Mouse (Mus musculus) lung, adult 2 months (tissue): ENCODE data around the gene Mettl15.

Experiments used
- CTCF ChIP-seq: fragments of 200-500 bp; IDR thresholded peaks from 2 replicates; pipeline ENCODE4 v1.5.1; 2011; ENCODE audit warnings: mild to moderate bottlenecking, low read length, control low read depth; ENCODE audit not compliant: insufficient read depth
- POLR2A ChIP-seq: fragments of 200-500 bp; IDR thresholded peaks from 2 replicates; pipeline ENCODE4 v1.6.1; 2011; ENCODE audit warnings: low read depth, mild to moderate bottlenecking, control low read depth, low read length, borderline replicate concordance; ENCODE audit errors: extremely low read depth

GRCm38 (mm10) chr2:109296264-109296663, 15.7 kb upstream of the Mettl15 start:
- no peak for TF ChIP-seq CTCF
- TF ChIP-seq POLR2A: no peak
